Mouse (Mus musculus) urinary bladder, postnatal 0 days (tissue): ENCODE measurements around the gene Nr1d2. TPM values are rescaled to one million over a fixed set of nuclear protein-coding genes. Genes with fewer than 3 reads are reported as not detected.

Experiments used
- microRNA-seq: library from miRNA; unstranded; fragments of <30 nt; microRNA quantifications from one replicate; pipeline ENCODE4, GENCODE M21; 2016
- polyA plus RNA-seq: library from polyadenylated mRNA; unstranded; fragments of >200 nt; fragmentation: Nextera tagmentation; extraction: Ambion mirVana; gene quantifications from 2 replicates; pipeline ENCODE4 v1.2.1, GENCODE M21; 2015

Nr1d2 gene
- polyA plus RNA-seq = 11.9 and 12.6 TPM in 2 replicates

DNA sequence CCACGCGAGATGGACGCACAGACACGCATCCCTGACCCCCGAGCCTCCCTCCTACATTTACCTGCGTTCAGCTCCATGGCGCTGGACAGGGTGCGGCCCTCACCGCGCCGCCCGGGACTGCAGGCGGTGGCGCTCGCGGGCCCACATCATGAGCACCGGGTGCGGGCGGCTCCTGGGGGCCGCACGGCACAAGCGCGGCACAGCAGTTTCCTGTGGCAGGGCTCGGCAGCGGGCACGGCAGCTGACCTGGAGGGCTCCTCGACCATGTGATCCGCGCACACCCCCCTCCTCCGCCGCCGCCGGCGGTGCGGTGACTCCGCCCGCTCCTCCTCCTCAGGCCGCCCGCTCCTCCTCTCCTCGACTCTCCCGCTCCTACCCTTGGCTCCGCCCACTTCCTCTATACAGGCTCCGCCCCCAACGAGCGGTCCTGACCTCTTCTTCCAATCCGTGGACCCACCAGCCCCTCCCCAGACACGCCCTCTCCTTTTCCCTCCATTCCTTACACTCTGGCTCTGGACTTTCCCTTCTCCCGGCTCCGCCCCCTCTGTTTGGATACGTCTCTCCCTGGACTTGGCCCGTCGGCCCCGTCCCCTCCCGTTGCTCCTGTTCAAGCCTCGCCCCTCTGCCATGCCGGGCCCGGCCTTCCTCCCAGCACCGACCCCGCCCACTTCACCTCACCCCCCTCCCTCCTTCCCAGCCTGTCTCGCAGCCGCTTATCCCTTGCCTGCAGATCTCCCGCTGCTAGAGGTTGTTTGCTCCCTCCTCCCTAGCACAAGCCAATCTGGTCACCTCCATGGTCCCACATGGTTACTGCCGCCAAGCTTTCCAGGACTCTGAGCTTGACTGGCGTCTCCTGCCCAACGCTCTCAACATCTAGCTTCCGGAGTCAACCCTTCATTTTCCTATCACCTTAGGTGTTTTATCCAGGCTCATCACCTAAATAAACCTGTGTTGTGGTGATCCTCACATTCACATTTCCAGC lies at the start of gene Nr1d2:
TSS of gene Nr1d2 (minus strand) at position 378 of the 982 bp plus-strand sequence.

GRCm38 (mm10) chr14:18270529-18271441 lies 31.9 kb upstream of the Nr1d2 start, which contains the start of the genes Nkiras1 and Rpl15:
Nkiras1 (plus strand) TSS chr14:18271136.
Rpl15 (minus strand) TSS chr14:18271391.

Small RNA genes within 50 kb of the gene (microRNA-seq; reads per million reads assigned to microRNA genes)
- not detected for gene Gm44469

Other genes starting within 250 kb of the Nr1d2 start
- 13.2 and 13.7 TPM in 2 replicates for gene Nkiras1, start 32.0 kb upstream of the Nr1d2 start, polyA plus RNA-seq
- gene Rpl15, start 32.3 kb upstream of the Nr1d2 start, polyA plus RNA-seq = 398 and 403 TPM in 2 replicates
- 86.1 and 89.6 TPM in 2 replicates for gene Ube2e1, start 92.7 kb upstream of the Nr1d2 start, polyA plus RNA-seq